Mouse (Mus musculus): ENCODE measurements at regions not wholly inside any gene's neighbourhood (a gene's known extent, or its start where the extent isn't known, plus 50 kb on each side); places are given as distances from the start of the nearest gene placed in this dataset.

GRCm38 (mm10) chr13:97388851-97389479, 148.1 kb downstream of the Enc1 start:
- Histone ChIP-seq H3K36me3 (ENCODE audit: control insufficient read depth, insufficient read depth, low read length) (no peaks in the 10 kb centered on the region), H3K4me3 (ENCODE audit: extremely low read depth, insufficient read depth, insufficient read length) (no peak overlapping the region), H3K27ac (ENCODE audit: insufficient read depth, low read length) (no peak overlapping the region), H3K27me3 (ENCODE audit: control insufficient read depth, insufficient read depth, low read length) (no peaks in the 10 kb centered on the region), H3K4me1 (ENCODE audit: control insufficient read depth, insufficient read depth, insufficient read length) (no peaks in the 10 kb centered on the region)
- TF ChIP-seq POLR2A (IDR thresholded peaks at IDR 0.05; ENCODE audit: low read depth, low read length), result no peak
- no peak for TF ChIP-seq CTCF (IDR thresholded peaks at IDR 0.05; ENCODE audit: extremely low read depth, insufficient read depth, insufficient read length, insufficient replicate concordance)
- 92% methylated on average over 11 of the region's 11 CpGs for WGBS
- DNase-seq (ENCODE audit: low read depth in 1 of 2, low spot score in 2 of 2), result no peak

- Histone ChIP-seq H3K4me1 (ENCODE audit: control insufficient read depth, insufficient read depth, insufficient read length) (no peaks in the 10 kb centered on the region), H3K27ac (ENCODE audit: insufficient read depth, low read length) (no peak overlapping the region), H3K36me3 (ENCODE audit: control insufficient read depth, insufficient read depth, low read length) (no peaks in the 10 kb centered on the region), H3K27me3 (ENCODE audit: control insufficient read depth, insufficient read depth, low read length) (no peaks in the 10 kb centered on the region), H3K4me3 (ENCODE audit: extremely low read depth, insufficient read depth, insufficient read length) (no peak overlapping the region)
- 37% methylated on average over 3 of the region's 3 CpGs for WGBS
- no peak for TF ChIP-seq POLR2A (IDR thresholded peaks at IDR 0.05; ENCODE audit: low read depth, low read length)
- TF ChIP-seq CTCF (IDR thresholded peaks at IDR 0.05; ENCODE audit: extremely low read depth, insufficient read depth, insufficient read length, insufficient replicate concordance), result no peak
- DNase-seq (ENCODE audit: low read depth in 1 of 2, low spot score in 2 of 2), result no peak
Measured at GRCm38 (mm10) chr13:97386511-97386910, 145.6 kb downstream of the Enc1 start.

GRCm38 (mm10) chr13:97385531-97385930, 144.6 kb downstream of the Enc1 start:
- 86% methylated on average over 8 of the region's 8 CpGs for WGBS

GRCm38 (mm10) chr13:97384091-97384777, 143.3 kb downstream of the Enc1 start:
- Histone ChIP-seq H3K27me3 (ENCODE audit: control insufficient read depth, insufficient read depth, low read length) (no peaks in the 10 kb centered on the region), H3K4me3 (ENCODE audit: extremely low read depth, insufficient read depth, insufficient read length) (no peak overlapping the region), H3K4me1 (ENCODE audit: control insufficient read depth, insufficient read depth, insufficient read length) (no peaks in the 10 kb centered on the region), H3K36me3 (ENCODE audit: control insufficient read depth, insufficient read depth, low read length) (no peaks in the 10 kb centered on the region), H3K27ac (ENCODE audit: insufficient read depth, low read length) (no peak overlapping the region)
- no peak for TF ChIP-seq CTCF (IDR thresholded peaks at IDR 0.05; ENCODE audit: extremely low read depth, insufficient read depth, insufficient read length, insufficient replicate concordance)
- TF ChIP-seq POLR2A (IDR thresholded peaks at IDR 0.05; ENCODE audit: low read depth, low read length), result no peak
- 84% methylated on average over 16 of the region's 16 CpGs for WGBS
- no peak for DNase-seq (ENCODE audit: low read depth in 1 of 2, low spot score in 2 of 2)

More at GRCm38 (mm10) chr13:97385531-97385930, 144.6 kb downstream of the Enc1 start:
- H3K27ac ChIP-seq (ENCODE audit: insufficient read depth, low read length), result no peak overlapping the region
- no peak overlapping the region for H3K4me3 ChIP-seq (ENCODE audit: extremely low read depth, insufficient read depth, insufficient read length)
- DNase-seq (ENCODE audit: low read depth in 1 of 2, low spot score in 2 of 2), result no peak
- no peaks in the 10 kb centered on the region for H3K36me3 ChIP-seq (ENCODE audit: control insufficient read depth, insufficient read depth, low read length)
- no peaks in the 10 kb centered on the region for H3K27me3 ChIP-seq (ENCODE audit: control insufficient read depth, insufficient read depth, low read length)
- no peak for TF ChIP-seq CTCF (IDR thresholded peaks at IDR 0.05; ENCODE audit: extremely low read depth, insufficient read depth, insufficient read length, insufficient replicate concordance)
- no peak for TF ChIP-seq POLR2A (IDR thresholded peaks at IDR 0.05; ENCODE audit: low read depth, low read length)
- H3K4me1 ChIP-seq (ENCODE audit: control insufficient read depth, insufficient read depth, insufficient read length), result no peaks in the 10 kb centered on the region

GRCm38 (mm10) chr13:97383351-97383750, 142.4 kb downstream of the Enc1 start:
- TF ChIP-seq CTCF (IDR thresholded peaks at IDR 0.05; ENCODE audit: extremely low read depth, insufficient read depth, insufficient read length, insufficient replicate concordance) (no peak), POLR2A (IDR thresholded peaks at IDR 0.05; ENCODE audit: low read depth, low read length) (no peak)
- Histone ChIP-seq H3K4me1 (ENCODE audit: control insufficient read depth, insufficient read depth, insufficient read length) (no peaks in the 10 kb centered on the region), H3K27me3 (ENCODE audit: control insufficient read depth, insufficient read depth, low read length) (no peaks in the 10 kb centered on the region), H3K27ac (ENCODE audit: insufficient read depth, low read length) (no peak overlapping the region), H3K36me3 (ENCODE audit: control insufficient read depth, insufficient read depth, low read length) (no peaks in the 10 kb centered on the region), H3K4me3 (ENCODE audit: extremely low read depth, insufficient read depth, insufficient read length) (no peak overlapping the region)
- DNase-seq (ENCODE audit: low read depth in 1 of 2, low spot score in 2 of 2), result no peak
- WGBS, result 82% methylated on average over 4 of the region's 4 CpGs

GRCm38 (mm10) chr13:97380366-97380765, 139.5 kb downstream of the Enc1 start:
- 91% methylated on average over 11 of the region's 11 CpGs for WGBS
- H3K27me3 ChIP-seq (ENCODE audit: control insufficient read depth, insufficient read depth, low read length), result no peaks in the 10 kb centered on the region
- no peak overlapping the region for H3K4me3 ChIP-seq (ENCODE audit: extremely low read depth, insufficient read depth, insufficient read length)
- H3K27ac ChIP-seq (ENCODE audit: insufficient read depth, low read length), result no peak overlapping the region
- TF ChIP-seq POLR2A (IDR thresholded peaks at IDR 0.05; ENCODE audit: low read depth, low read length), result no peak
- no peak for TF ChIP-seq CTCF (IDR thresholded peaks at IDR 0.05; ENCODE audit: extremely low read depth, insufficient read depth, insufficient read length, insufficient replicate concordance)
- H3K4me1 ChIP-seq (ENCODE audit: control insufficient read depth, insufficient read depth, insufficient read length), result no peaks in the 10 kb centered on the region
- DNase-seq (ENCODE audit: low read depth in 1 of 2, low spot score in 2 of 2), result no peak
- H3K36me3 ChIP-seq (ENCODE audit: control insufficient read depth, insufficient read depth, low read length), result no peaks in the 10 kb centered on the region

GRCm38 (mm10) chr13:97376232-97376523, 135.3 kb downstream of the Enc1 start:
- H3K27me3 ChIP-seq (ENCODE audit: control insufficient read depth, insufficient read depth, low read length), result no peaks in the 10 kb centered on the region
- no peak overlapping the region for H3K4me3 ChIP-seq (ENCODE audit: extremely low read depth, insufficient read depth, insufficient read length)
- WGBS, result 77% methylated on average over 6 of the region's 6 CpGs
- no peaks in the 10 kb centered on the region for H3K4me1 ChIP-seq (ENCODE audit: control insufficient read depth, insufficient read depth, insufficient read length)
- DNase-seq (ENCODE audit: low read depth in 1 of 2, low spot score in 2 of 2), result no peak
- TF ChIP-seq POLR2A (IDR thresholded peaks at IDR 0.05; ENCODE audit: low read depth, low read length) (no peak), CTCF (IDR thresholded peaks at IDR 0.05; ENCODE audit: extremely low read depth, insufficient read depth, insufficient read length, insufficient replicate concordance) (no peak)
- H3K36me3 ChIP-seq (ENCODE audit: control insufficient read depth, insufficient read depth, low read length), result no peaks in the 10 kb centered on the region
- no peak overlapping the region for H3K27ac ChIP-seq (ENCODE audit: insufficient read depth, low read length)
